Mouse (Mus musculus): Measurements from ENCODE around the gene Derl3. TPM values are rescaled to one million over a fixed set of nuclear protein-coding genes. Genes with fewer than 3 reads are reported as not detected.

The Derl3 gene
- polyA plus RNA-seq, 2 experiments from 2014 or later, result 0.85 to 2.7 TPM

DNA sequence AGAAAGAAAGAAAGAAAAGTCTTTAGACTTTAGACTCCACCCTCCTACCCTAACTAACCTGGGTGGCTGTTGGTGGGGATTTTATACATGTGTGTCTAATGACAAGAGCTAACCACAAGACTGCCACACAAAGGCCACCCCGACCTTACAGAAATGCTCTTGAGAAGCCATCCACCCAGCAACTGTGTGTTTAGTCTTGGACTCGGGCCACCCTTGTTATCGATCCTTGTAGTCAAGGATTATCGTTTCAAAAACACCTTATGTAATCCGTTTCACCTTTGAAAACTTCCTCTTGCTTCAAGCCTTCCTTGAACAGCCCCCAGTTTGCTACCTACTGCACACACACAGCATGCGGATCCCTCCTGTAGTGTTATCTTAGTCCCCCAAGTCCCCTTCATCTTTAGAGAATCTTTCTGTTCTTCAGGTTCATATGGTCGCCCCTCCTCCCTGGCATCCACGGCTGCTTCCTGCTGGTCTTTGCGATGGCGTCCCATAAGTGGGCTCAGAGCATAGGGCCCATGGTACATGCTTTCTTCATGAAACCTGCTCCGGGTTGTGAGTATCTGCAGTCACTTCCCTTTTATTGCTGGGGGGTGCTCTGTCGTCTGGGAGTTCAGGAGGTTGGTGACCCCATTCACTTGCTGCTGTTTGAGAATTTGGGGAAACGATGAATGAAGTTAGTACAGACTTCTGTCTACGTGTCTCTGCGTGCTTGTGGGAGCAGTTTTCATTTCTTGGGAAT is 49.7 kb downstream of the Derl3 start, which contains the start of gene Vpreb3:
TSS of gene Vpreb3 (plus strand) at position 322 of the 742 bp plus-strand sequence.
- no peak for ATAC-seq

DNA sequence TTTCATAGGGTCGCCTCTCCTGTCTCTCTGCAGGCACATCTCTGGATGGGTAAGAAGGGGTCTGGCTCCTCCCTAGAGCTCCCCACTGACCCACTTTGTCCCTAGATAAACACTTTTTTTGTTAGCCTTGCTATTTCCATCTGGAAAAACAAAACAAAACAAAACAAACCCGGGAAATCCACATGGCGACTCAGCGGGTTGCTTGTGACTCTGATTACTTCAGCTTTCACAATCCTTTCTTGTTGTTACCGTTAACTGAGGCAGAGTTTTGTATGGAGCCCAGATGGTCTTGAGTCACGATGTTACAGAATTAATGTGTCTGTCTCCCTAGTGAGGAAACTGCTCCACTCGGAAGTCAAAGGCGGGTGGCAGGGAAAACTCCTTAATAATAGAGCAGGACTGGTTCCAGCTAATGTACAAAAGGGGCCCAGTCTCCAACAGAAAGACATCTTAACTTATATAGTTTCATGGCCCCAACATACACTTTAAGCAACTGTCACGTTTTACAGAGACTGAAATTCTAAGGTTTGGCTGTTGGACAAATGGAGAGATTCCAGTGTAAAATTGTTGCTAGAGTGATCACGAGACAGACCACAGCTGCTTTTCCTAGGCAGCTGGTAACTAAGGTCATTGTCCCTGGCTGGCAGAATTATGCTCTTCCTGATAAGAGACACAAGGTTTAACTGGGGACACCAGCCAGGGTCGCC is 51.0 kb downstream of the Derl3 start:
- no peak for ATAC-seq

DNA sequence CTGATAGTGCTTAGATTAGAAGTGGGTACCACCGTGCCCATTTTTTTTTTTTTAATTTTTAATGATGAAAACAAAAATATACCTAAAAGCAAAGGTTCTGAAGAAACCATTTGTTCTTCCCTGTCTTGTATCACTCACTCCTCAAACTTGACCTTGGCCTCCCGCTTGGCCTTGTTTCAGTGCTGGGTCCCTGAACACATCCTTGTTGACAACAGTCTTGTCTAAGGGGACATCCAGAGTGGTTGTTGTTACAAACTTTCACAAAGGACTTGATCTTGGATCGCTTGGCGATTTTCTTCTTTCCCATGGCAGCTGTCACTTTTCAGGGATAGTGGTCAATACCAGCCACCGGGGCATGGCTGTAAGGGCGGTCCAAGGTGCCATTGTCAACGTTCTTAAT is 52.0 kb downstream of the Derl3 start:
- ATAC-seq, result no peak

Other genes with a start within 250 kb of the Derl3 start
- gene Susd2, start 249.4 kb upstream of the Derl3 start, polyA plus RNA-seq (2017; shearing (Covaris generic)), result 10 to 100 TPM in 1 of 2 experiments, 1 to 10 TPM in 1; 6.2 to 12.5 TPM
- 10 to 100 TPM; 22.0 to 22.3 TPM for gene Cabin1, start 129.1 kb upstream of the Derl3 start, polyA plus RNA-seq (2017; shearing (Covaris generic))
- gene Ddt, start 120.0 kb upstream of the Derl3 start, polyA plus RNA-seq (2017; shearing (Covaris generic)), result 100 to 1,000 TPM in 1 of 2 experiments, 10 to 100 TPM in 1; 78.9 to 104 TPM
- not detected for gene Gm20441, start 112.5 kb upstream of the Derl3 start, polyA plus RNA-seq (2017; shearing (Covaris generic))
- gene Gstt3, start 112.0 kb upstream of the Derl3 start, polyA plus RNA-seq (2017; shearing (Covaris generic)), result 1 to 10 TPM; 3.3 to 6.1 TPM
- gene Gstt1, start 94.8 kb upstream of the Derl3 start, polyA plus RNA-seq (2017; shearing (Covaris generic)), result 1 to 10 TPM in 1 of 2 experiments, not detected in 1; 1.2 TPM
- under 1 TPM in 1 of 2 experiments, not detected in 1; 0.48 TPM for gene Gstt4, start 70.9 kb upstream of the Derl3 start, polyA plus RNA-seq (2017; shearing (Covaris generic))
- 10 to 100 TPM; 58.5 to 64.1 TPM for gene Gstt2, start 56.0 kb upstream of the Derl3 start, polyA plus RNA-seq (2017; shearing (Covaris generic))
- gene Mif, start 33.2 kb upstream of the Derl3 start, polyA plus RNA-seq (2017; shearing (Covaris generic)), result 100 to 1,000 TPM; 464 to 561 TPM
- gene Smarcb1, start 28.2 kb downstream of the Derl3 start, polyA plus RNA-seq (2017; shearing (Covaris generic)), result 100 to 1,000 TPM in 1 of 2 experiments, 10 to 100 TPM in 1; 75.0 to 127 TPM
- 10 to 100 TPM; 13.1 to 20.1 TPM for gene Chchd10, start 39.7 kb downstream of the Derl3 start, polyA plus RNA-seq (2017; shearing (Covaris generic))
- gene Mmp11, start 43.1 kb downstream of the Derl3 start, polyA plus RNA-seq (2017; shearing (Covaris generic)), result 1 to 10 TPM; 2.5 to 9.1 TPM
- gene Gm867, start 47.3 kb downstream of the Derl3 start, polyA plus RNA-seq (2017; shearing (Covaris generic)), result not detected
- gene Vpreb3, start 49.6 kb downstream of the Derl3 start, polyA plus RNA-seq (2017; shearing (Covaris generic)), result 1 to 10 TPM in 1 of 2 experiments, not detected in 1; 3.5 TPM
- under 1 TPM; 0.27 to 0.41 TPM for gene Gm5134, start 61.1 kb downstream of the Derl3 start, polyA plus RNA-seq (2017; shearing (Covaris generic))
- 10 to 100 TPM; 11.4 to 11.5 TPM for gene Zfp280b, start 139.2 kb downstream of the Derl3 start, polyA plus RNA-seq (2017; shearing (Covaris generic))
- gene Slc5a4b, start 217.5 kb downstream of the Derl3 start, polyA plus RNA-seq (2017; shearing (Covaris generic)), result not detected